Mouse (Mus musculus) CD4-positive helper T cell, adult 2 months (primary cell): ENCODE measurements around the gene Dkc1.
A peak's percentile ranks its signal among the peaks of the same experiment; 100 is the strongest.
"Not testable (repeated sequence)": the region's sequence is repeated elsewhere in the genome, so short reads cannot be mapped to it uniquely, and the experiment has no call there.

Source experiments
- DNase-seq: peaks from one replicate; pipeline ENCODE4 v3.0.0-alpha.2; 2012; ENCODE audit warnings: low read depth, missing footprints, low spot score

Dkc1 gene

GRCm38 (mm10) chrX:75138182-75138581, 42.5 kb downstream of the Dkc1 start:
- no peak for DNase-seq

- DNase-seq: not testable (repeated sequence)
Measured at GRCm38 (mm10) chrX:75143124-75143555, 47.5 kb downstream of the Dkc1 start.

- no peak for DNase-seq
Measured at GRCm38 (mm10) chrX:75148414-75148813, 52.8 kb downstream of the Dkc1 start.

GRCm38 (mm10) chrX:75150304-75150703, 54.6 kb downstream of the Dkc1 start:
- DNase-seq: no peak

- no peak for DNase-seq
Measured at GRCm38 (mm10) chrX:75152249-75152648, 56.6 kb downstream of the Dkc1 start.

- peak; percentile 14 for DNase-seq
Measured at GRCm38 (mm10) chrX:75155576-75156243, 60.1 kb downstream of the Dkc1 start.
